Mouse (Mus musculus): ENCODE results near the gene Krtap4-2.

Krtap4-2 gene

DNA sequence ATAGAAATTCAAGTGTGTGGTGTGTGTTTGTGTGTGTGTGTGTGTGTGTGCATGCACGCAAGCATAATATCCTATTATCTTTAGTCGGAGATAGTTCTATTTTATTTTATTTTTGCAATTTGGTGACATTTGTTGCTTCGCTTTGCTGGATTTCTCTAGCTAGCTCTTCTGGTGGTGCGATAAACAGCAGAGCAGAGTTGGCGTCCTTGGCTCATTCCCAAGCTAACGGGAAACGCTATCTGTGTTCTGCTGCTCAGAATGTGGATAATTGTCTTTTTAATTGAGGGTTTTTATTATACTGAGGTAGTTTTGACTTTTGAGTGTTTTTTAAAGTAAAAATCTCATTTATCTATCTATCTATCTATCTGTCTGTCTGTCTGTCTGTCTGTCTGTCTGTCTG, 49.8 kb downstream of the Krtap4-2 start:
- DNase-seq (ENCODE audit: low spot score): no peak

Data from ovary, postnatal 14 days (tissue).